Mouse (Mus musculus) v-Abl transformed pro-B cells (cell line): ENCODE measurements around the gene Igfbp7.

ENCODE experiments used
- in situ Hi-C, 2 experiments: fragments of 400-800 bp; cut with MboI; formaldehyde crosslinking; loops; one replicate each; pipeline ENCODE4 v1.15.1; 2025; ENCODE audit not compliant: unreplicated experiment in 2 of 2

The Igfbp7 gene

GRCm38 (mm10) chr5:77406371-77406871 lies 1.4 kb downstream of the Igfbp7 start:
- in situ Hi-C loops = no loop called here

- in situ Hi-C loops = no loop called here
Observed at GRCm38 (mm10) chr5:77405455-77406057, 2.3 kb downstream of the Igfbp7 start.

GRCm38 (mm10) chr5:77404941-77405340 lies 2.9 kb downstream of the Igfbp7 start:
- in situ Hi-C loops = no loop called here

- in situ Hi-C loops = no loop called here
Observed at GRCm38 (mm10) chr5:77402901-77403300, 4.9 kb downstream of the Igfbp7 start.

GRCm38 (mm10) chr5:77402137-77402536 lies 5.7 kb downstream of the Igfbp7 start:
- in situ Hi-C loops = no loop called here

GRCm38 (mm10) chr5:77400823-77401222 lies 7.0 kb downstream of the Igfbp7 start:
- in situ Hi-C loops = no loop called here

- in situ Hi-C loops = no loop called here
Observed at GRCm38 (mm10) chr5:77400151-77400550, 7.7 kb downstream of the Igfbp7 start.

- in situ Hi-C loops = no loop called here
Observed at GRCm38 (mm10) chr5:77399076-77399475, 8.8 kb downstream of the Igfbp7 start.

- in situ Hi-C loops = no loop called here
Observed at GRCm38 (mm10) chr5:77398285-77399057, 9.4 kb downstream of the Igfbp7 start.

GRCm38 (mm10) chr5:77393990-77394618 lies 13.7 kb downstream of the Igfbp7 start:
- in situ Hi-C loops = no loop called here

GRCm38 (mm10) chr5:77393094-77393619 lies 14.7 kb downstream of the Igfbp7 start:
- in situ Hi-C loops = no loop called here

- in situ Hi-C loops = no loop called here
Observed at GRCm38 (mm10) chr5:77390272-77390671, 17.6 kb downstream of the Igfbp7 start.

GRCm38 (mm10) chr5:77388359-77388758 lies 19.5 kb downstream of the Igfbp7 start:
- in situ Hi-C loops = no loop called here

GRCm38 (mm10) chr5:77387414-77387704 lies 20.5 kb downstream of the Igfbp7 start:
- in situ Hi-C loops = no loop called here

GRCm38 (mm10) chr5:77386596-77387413 lies 21.0 kb downstream of the Igfbp7 start:
- in situ Hi-C loops = no loop called here

- in situ Hi-C loops = no loop called here
Observed at GRCm38 (mm10) chr5:77385900-77386595, 21.8 kb downstream of the Igfbp7 start.

GRCm38 (mm10) chr5:77385221-77385620 lies 22.6 kb downstream of the Igfbp7 start:
- in situ Hi-C loops = no loop called here

GRCm38 (mm10) chr5:77384724-77385123 lies 23.1 kb downstream of the Igfbp7 start:
- in situ Hi-C loops = no loop called here

GRCm38 (mm10) chr5:77383799-77384554 lies 23.9 kb downstream of the Igfbp7 start:
- in situ Hi-C loops = no loop called here
